Mouse (Mus musculus) liver, adult (tissue): ENCODE measurements around the gene Fbln1.

Source experiments
- GATA4 ChIP-seq: IDR thresholded peaks from 2 replicates; pipeline ENCODE4 v1.6.1; 2014; ENCODE audit warnings: mild to moderate bottlenecking, low read length; ENCODE audit not compliant: insufficient replicate concordance

Gene Fbln1

DNA sequence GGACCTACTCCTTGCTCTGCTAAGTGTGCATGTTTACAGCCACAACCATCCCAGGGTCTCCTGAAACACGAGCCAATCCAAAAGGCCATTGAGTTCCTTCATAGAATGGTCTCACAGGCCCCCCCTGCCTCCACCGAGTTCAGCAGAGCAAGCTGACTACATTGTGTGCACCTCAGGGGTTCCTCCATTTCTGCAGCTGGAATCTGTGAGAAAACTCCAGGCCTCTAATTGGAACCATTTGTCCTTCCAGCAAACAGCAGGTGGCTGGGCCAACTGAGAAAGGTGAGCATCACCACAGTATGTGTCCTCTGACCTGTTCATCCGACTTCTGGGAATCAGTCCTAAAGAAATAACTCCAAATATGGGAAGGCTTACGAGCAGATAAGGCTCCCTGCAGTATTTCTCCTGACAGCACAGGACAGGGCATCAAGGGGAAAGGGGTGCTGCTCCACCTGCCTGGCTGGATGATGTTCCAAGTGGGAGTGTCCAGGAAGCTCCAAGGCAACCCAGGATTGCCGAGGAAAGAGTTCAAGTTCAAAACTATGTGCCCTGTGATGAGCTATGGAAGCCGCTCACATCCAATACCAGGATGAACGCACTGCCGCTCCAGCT is 17.5 kb upstream of the Fbln1 start:
- TF ChIP-seq GATA4: no peak

DNA sequence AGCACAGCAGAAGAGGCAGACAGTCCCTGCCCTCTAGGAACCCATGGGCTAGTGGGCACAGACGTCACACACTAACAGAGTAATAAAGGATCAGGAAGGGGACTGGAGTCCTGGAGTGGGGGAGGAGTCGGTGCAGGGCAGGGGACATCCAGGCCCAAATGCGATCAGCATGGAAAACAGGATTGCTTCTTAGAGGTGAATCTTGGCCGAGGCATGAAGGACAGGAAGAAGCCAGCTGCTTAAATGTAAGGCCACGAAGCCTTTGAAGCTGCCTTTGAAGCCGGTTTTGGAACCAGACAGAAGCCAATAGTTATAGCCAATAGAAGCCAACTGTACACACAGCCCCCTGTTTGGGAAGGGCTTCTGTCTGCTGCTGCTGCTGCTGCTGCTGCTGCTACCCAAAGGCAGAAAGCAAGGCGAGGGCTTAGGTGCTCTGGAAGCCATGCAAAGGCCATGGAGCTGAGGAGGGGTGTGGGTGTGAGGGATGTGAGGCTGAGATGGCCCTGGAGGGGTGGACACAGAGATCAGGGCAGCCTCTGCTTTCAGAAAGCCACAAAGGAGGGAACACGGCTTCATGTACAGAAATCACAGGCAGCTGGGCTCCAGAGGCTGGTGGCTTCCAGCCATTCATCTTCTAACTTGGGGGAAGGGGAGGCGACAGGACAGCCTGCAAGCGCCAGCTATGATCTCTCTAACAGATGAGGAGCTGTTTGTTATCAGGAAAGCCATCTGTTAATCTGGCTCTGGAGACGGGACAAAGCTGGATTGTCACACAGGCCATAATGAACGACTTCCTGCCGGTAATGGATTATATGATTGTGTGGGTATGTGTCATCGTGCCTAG is 5.1 kb upstream of the Fbln1 start:
- no peak for TF ChIP-seq GATA4

DNA sequence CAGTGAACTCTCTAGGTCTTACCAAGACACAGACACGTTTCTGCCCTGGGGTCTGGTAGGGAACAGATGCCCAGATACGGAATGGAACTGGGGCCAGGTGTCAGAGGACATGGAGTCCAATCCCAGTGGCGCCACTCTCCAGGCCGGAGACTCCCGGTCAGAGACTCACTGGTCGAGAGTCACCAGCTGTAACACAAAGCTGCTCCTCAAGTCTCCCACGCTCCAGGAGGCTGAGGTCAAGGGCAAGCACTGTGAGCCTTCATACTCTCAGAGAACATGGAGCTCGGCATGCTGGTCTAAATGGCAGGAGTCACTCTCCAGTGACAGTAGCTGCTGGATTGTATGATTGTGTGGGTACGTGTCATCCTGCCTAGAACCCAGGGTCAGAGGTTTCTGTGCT is 3.5 kb upstream of the Fbln1 start:
- no peak for TF ChIP-seq GATA4

DNA sequence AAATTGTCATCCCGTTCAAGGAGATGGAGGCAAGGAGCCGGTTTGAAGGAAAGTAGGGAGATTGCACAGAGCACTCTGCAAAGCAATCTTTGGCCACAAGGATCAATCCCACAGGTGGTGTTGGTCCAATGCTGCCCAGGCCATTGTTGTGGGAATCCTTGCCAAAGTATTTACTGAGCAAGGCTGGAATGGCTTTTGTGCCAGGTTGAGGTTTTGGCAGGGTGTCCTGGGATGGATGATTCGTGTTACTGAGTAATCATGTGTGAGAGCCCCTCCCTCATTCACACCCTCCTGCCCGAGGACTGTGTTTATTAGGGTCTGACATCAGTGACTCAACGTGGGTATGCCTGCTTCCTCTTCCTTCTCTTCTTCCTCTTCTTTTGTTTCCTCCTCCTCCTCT is 3.0 kb upstream of the Fbln1 start:
- TF ChIP-seq GATA4: no peak

DNA sequence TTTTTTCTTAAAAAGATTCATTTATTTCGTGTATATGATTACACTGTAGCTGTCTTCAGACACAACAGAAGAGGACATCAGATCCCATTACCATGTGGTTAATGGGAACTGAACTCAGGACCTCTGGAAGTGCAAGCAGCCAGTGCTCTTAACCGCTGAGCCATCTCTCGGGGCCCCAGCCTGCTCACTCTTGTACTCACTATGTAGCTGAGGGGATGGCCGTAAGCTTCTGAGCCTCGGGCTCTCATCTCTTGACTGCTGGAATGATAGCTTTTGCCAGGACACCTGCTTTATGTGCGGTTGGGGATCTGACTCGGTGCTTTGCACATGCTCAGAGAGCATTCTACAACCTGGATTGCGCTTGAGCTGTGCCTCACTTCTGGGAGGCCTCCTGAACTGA is 1.4 kb upstream of the Fbln1 start:
- TF ChIP-seq GATA4: no peak

DNA sequence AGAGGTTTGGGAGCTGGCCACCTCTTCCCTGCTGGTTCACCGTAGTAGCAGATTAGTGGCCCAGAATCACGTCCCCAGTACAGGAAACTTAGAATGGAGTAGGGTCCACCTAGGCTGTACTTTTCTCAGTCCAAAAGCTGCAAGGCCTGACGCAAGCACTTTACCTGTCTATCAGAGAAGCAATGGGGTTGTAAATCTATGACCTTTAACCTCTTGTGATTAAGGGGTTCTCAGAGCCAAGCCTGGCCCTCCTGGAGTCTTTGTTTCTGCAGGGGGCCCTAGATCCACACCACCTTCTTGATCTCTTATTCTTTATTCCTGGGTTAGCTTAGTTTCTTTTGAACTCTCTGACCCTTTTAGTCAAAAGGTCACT is 940 bp downstream of the Fbln1 start:
- no peak for TF ChIP-seq GATA4

DNA sequence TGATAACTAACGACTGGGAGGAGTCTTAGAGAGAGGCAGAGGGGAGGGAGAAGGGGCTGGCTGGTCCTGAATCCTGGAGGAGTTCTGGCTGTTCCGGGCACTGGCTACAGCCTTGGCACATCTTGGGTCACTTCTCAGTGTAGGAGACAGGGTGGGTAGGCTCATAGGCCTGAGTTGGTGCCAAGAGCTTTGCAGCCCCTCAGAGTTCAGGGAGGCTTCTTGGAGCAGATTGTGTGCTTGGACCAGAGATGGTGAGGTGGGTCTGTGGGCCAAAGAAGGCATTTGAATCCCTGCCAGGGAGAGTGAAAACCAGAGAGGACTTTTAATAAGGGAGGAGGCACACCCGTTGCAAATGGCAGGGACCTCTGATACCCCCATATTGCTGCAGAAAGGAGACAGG is 1.3 kb downstream of the Fbln1 start:
- no peak for TF ChIP-seq GATA4

DNA sequence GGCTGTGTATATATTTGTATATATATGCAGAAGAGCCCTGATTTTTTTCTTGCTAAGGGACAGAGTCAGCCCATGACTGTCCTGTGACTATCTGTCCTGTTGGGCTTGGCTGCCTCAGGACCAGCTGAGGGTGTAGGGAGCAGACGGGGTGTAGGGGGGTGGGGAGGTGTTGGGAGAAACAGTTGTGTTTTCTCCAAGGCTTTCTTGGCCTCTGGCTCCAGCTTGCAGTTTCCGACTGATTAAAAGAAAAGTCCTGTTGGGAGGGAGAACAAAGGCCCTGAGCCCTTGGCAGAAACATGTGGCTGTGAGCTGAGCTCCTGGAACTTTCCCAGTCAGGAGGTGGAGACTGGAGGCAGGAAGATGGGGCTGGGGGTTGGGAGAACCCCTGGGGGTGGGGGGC is 2.0 kb downstream of the Fbln1 start:
- TF ChIP-seq GATA4: no peak

DNA sequence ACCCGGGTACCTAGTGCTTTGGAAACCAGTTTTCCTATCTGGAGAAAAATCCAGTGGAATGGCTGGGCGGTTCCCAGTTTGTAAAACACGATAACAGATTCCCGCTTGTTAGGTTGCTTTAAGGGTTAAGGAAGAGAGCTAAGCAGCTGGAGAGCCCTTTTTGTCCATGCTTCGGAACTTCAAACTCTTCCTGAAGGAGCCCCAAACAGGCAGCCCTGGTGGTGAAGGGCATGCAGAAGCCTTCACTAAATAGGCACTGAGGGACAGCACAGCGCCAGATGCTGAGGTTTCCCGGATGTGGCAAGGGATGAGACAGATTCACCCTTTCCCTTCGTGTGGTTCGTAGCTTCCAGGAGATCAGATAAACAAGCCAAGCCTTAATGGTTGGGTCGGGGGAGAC is 2.6 kb downstream of the Fbln1 start:
- no peak for TF ChIP-seq GATA4

DNA sequence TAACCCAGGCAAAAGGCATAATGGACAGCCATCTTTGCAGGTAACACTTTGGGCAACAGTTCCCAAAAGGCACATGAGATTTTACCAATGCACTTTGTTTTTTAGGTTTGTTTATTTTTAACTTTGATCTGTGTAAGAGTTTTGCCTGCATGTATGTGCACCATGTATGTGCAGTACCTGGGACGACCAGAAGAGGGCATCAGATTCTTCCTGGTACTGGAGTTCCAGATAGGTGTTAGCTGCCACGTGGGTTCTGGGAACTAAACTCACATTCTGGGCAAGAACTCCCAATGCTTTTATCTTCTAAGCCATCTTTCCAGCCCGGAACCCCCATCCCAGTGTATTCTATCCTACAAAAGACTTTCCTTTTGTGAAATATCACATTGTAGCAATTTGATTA is 3.6 kb downstream of the Fbln1 start:
- TF ChIP-seq GATA4: no peak

DNA sequence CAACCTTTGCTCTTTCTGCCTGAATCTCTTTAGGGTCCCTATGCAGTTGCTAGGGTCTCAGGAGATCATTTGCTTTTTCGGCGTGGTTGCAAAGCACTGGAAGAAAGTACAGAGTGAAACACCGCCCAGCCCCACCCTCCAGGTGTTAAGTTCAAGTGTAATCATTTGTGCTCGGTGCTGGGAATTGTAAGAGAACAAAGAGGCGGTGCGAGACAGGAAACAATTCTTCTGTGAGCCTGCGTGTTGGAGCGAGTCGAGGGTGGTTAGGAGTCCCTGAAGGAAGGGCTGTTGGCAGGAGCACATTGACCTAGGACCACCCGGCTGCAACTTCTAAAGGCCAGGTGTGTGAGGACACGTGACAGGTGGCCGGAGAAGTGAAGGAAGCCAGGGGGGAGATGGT is 4.9 kb downstream of the Fbln1 start:
- no peak for TF ChIP-seq GATA4

DNA sequence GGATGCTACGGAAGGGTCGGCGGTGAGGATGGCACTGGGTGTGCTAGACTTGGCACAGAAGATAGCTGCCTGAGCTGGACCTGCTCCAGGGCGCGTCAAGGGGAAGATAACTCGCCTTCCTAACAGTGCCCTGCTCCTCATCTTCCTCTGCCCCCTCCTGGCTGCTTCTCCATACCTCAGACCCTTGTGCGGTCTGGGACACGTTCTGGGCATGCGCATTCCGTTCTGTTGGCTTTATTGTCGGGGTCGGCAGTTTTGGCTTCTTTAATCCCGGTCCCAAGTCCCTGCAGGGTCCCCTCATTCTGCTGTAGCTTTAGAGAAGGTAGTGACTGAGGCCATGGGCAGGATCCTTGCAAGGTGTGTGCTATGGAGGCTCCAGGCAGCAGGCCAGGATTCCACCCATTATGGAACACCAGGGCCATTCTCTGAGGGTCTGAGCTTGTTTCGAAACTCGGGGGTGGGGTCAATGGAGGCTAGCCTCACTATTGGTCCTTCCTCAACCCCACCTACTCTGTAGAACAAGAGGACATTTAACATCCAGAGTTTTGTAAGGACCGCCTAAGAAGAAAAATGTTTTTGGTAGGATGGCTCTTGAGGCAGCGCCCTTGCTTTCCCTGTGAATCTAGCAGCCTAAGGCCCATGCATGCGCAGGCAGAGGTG is 5.5 kb downstream of the Fbln1 start:
- TF ChIP-seq GATA4: no peak

DNA sequence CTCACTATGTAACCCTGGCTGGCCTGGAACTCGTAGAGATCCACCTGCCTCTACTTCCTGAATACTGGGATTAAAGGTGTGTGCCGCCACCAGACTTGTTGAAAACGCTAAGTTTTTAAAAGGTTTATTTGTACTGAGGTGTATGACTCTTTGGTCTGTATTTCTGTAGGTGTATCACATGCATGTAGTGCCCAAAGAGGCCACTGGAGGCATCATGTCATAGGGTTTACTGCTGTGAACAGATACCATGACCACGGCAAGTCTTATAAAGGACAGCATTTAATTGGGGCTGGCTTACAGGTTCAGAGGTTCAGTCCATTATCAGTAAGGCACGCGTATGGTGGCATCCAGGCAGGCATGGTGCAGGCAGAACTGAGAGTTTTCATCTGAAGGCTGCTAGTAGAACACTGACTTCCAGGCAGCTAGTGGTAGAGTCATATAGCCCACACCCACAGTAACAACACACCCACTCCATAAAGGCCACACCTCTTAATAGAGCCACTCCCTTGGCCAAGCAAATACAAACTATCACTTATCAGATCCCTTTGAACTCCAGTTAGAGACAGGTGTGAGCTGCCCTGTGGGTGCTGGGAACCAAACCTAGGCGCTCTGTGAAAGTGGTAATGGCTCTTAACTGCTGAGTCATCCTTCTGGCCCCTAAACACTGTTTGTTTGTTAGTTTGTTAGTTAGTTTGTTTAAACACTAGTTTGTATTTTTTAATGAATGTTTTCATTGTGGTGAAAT is 10.5 kb downstream of the Fbln1 start:
- no peak for TF ChIP-seq GATA4

DNA sequence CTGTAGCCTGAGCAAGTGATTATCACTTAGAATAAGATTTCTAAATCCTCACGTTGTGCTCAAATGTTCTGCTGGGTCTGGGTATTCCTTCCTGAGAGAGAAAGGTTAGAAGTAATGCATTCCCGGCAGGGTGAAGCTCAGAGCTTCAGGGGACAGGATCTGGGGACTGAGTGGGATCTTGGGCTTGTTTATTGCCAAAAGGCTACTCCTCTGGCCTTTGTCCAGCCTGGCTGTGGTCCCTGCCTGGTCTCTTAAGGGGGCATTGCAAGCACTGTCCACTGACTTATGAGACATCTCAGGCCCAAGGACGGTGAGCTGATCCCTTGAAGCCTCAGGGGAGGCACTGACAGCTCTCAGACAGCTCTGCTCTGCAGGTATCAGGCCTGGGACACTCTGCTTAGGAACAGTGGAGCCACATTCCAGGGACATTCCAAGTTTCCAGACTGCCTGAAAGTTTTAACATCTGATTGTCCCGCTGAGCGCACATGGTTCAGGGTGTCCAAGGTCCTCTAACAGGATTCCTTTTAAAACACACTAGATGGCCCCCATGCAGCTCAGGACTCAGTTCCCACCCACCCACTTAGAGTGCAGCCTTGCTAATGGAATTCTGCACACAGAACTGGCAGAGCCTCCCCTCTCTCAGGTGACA is 13.0 kb downstream of the Fbln1 start:
- no peak for TF ChIP-seq GATA4

DNA sequence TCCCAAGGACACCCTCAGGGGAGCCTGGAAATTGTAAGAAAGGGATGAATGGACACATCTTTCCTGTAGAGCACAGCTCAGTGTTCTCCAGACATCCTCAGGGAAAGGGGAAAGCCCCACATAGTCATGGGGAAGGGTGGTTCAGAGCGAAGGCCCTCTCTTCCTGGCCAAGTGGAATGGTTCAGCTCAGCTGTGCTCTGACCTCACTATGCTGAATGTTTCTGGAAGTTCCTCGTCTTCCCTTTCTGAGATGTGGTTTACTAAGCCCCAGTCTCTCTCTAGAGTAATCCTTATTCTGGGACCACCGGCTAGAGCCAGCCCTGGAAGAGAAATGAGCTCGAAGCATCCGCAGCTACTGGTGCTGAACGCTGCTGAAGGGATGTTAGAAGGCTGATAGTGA is 14.6 kb downstream of the Fbln1 start:
- TF ChIP-seq GATA4: no peak
